In genomic region chr5:37091171-37091628, GRCm38 (mm10) we compare ENCODE assay signal across 8 mouse cellular contexts. TPM values are rescaled to one million over a fixed set of nuclear protein-coding genes. Genes with fewer than 3 reads are reported as not detected.
DNase-seq lines count a peak whose midpoint lies in the region; ATAC-seq and TF ChIP-seq lines count a peak whose summit lies in the region.

No protein-coding gene starts in this region.

- no peak overlapping the region for H3K27ac ChIP-seq in ES-E14 (ENCODE audit: insufficient read depth, low read depth, low read length, poor library complexity, severe bottlenecking)
- no peak overlapping the region for H3K27ac ChIP-seq in stomach, postnatal 0 days (replicated peaks)

- in situ Hi-C loops in ES-E14 (cut with MboI; ENCODE audit: low sequenced_read_pairs in 2 of 2, unreplicated experiment in 2 of 2), result no loop called here

- H3K27me3 ChIP-seq in stomach, postnatal 0 days (ENCODE audit: control insufficient read depth, insufficient read depth, low read length), result no peaks in the 10 kb centered on the region

- peaks cover 4% of the 10 kb centered on the region; the same call in 1 of the 2 replicates for H3K36me3 ChIP-seq in ES-E14 (ENCODE audit: control insufficient read depth, insufficient read depth, low read length, poor library complexity, severe bottlenecking)
- no peaks in the 10 kb centered on the region for H3K36me3 ChIP-seq in stomach, postnatal 0 days (ENCODE audit: control insufficient read depth, insufficient read depth, low read length)

- H3K4me1 ChIP-seq in ES-E14 (ENCODE audit: control insufficient read depth in 2 of 2, insufficient read depth in 2 of 2, low read length in 2 of 2, poor library complexity in 1 of 2), result peaks cover 7 to 23% of the 10 kb centered on the region in 2 experiments; a peak in 3 of 4 replicates
- no peaks in the 10 kb centered on the region for H3K4me1 ChIP-seq in stomach, postnatal 0 days (replicated peaks; ENCODE audit: control insufficient read depth, insufficient read depth)

- ATAC-seq in frontal cortex, adult (ENCODE audit: low TSS enrichment), result peak; percentile 58
- ATAC-seq in stomach, postnatal 0 days (ENCODE audit: low FRiP score, low TSS enrichment), result no peak

- H3K4me2 ChIP-seq in stomach, postnatal 0 days (replicated peaks; ENCODE audit: low read depth), result peak overlapping the region; percentile 41

- DNase-seq in frontal cortex, postnatal 36 days (ENCODE audit: low spot score in 2 of 2), result no peak
- no peak for DNase-seq in ES-E14 (ENCODE audit: low read depth, low spot score)
- peak; percentile 53 for DNase-seq in embryo, embryonic 9.5 days (ENCODE audit: extremely low spot score)
- peak; percentile 44 to 56 for DNase-seq in kidney, postnatal 4 days
- DNase-seq in stomach, postnatal 0 days (ENCODE audit: low spot score), result peak; percentile 40
- DNase-seq in frontal cortex, postnatal 25 days (ENCODE audit: low spot score in 2 of 2), result no peak
- no peak for DNase-seq in frontal cortex, postnatal 10 days (ENCODE audit: low spot score in 2 of 2)

- TF ChIP-seq CTCF in stomach, postnatal 0 days (IDR thresholded peaks at IDR 0.05; ENCODE audit: low read depth), result peak; percentile 44; the same call in 1 of the 2 replicates

- TF ChIP-seq EP300 in stomach, postnatal 0 days (optimal IDR thresholded peaks at IDR 0.05), result no peak

- WGBS in stomach, postnatal 0 days, result 5% methylated on average over 47 of the region's 47 CpGs

- no peaks in the 10 kb centered on the region for H3K9me3 ChIP-seq in ES-E14 (ENCODE audit: control insufficient read depth, insufficient read depth, low read depth, low read length)
- H3K9me3 ChIP-seq in stomach, postnatal 0 days (ENCODE audit: control insufficient read depth, low read length), result no peaks in the 10 kb centered on the region

- peak overlapping the region; percentile 7 for H3K9ac ChIP-seq in ES-E14 (ENCODE audit: insufficient read depth, low read depth, low read length, poor library complexity, severe bottlenecking)
- H3K9ac ChIP-seq in stomach, postnatal 0 days (ENCODE audit: low read length), result no peak overlapping the region

- H3K4me3 ChIP-seq in ES-E14 (ENCODE audit: insufficient read depth in 1 of 2, low read depth in 1 of 2, low read length in 2 of 2, poor library complexity in 1 of 2, severe bottlenecking in 1 of 2), result peak overlapping the region; percentile 69
- peak overlapping the region; percentile 20; the same call in 1 of the 2 replicates for H3K4me3 ChIP-seq in stomach, postnatal 0 days (ENCODE audit: low read depth, low read length)

TF ChIP-seq in ES-E14, 5 proteins besides CTCF, POLR2A, EP300 and RAD21:
- no peak for TF ChIP-seq MAFK (IDR thresholded peaks at IDR 0.05; ENCODE audit: insufficient read depth, low read depth, low read length)
- TF ChIP-seq HCFC1 (IDR thresholded peaks at IDR 0.05; ENCODE audit: borderline replicate concordance, insufficient read depth, low read length), result no peak
- no peak for TF ChIP-seq CHD2 (IDR thresholded peaks at IDR 0.05; ENCODE audit: low read depth, low read length)
- no peak for TF ChIP-seq ZNF384 (IDR thresholded peaks at IDR 0.05; ENCODE audit: low read depth, low read length)
- no peak for TF ChIP-seq ZC3H11A (IDR thresholded peaks at IDR 0.05; ENCODE audit: borderline replicate concordance, low read depth, low read length)

RNA-seq across cellular contexts. Expression of gene Gm1043, which starts 6.0 kb away (rescaled TPM):
- 0.05 TPM in 1 of 2 replicates, not detected in the other for total RNA-seq in ES-E14 (2012; rRNA removed)
- polyA plus RNA-seq in stomach, postnatal 0 days (2015; fragmentation: Nextera tagmentation; extraction: Ambion mirVana), result 0.02 and 0.07 TPM in 2 replicates

Comparison
In these comparisons a context has a peak if more than half of its experiments do, and no peak if none do; other contexts are left out.
1. DNase-seq: peak in embryo, embryonic 9.5 days (single experiment), kidney, postnatal 4 days (2 of 2) and stomach, postnatal 0 days (single experiment); none in frontal cortex, postnatal 36 days (0 of 2), ES-E14 (single experiment), frontal cortex, postnatal 25 days (0 of 2) and frontal cortex, postnatal 10 days (0 of 2).